Mouse (Mus musculus): ENCODE results near the gene Elovl6. TPM values are rescaled to one million over a fixed set of nuclear protein-coding genes. Genes with fewer than 3 reads are reported as not detected.

Gene Elovl6
- total RNA-seq, 1 experiment: 118 TPM

DNA sequence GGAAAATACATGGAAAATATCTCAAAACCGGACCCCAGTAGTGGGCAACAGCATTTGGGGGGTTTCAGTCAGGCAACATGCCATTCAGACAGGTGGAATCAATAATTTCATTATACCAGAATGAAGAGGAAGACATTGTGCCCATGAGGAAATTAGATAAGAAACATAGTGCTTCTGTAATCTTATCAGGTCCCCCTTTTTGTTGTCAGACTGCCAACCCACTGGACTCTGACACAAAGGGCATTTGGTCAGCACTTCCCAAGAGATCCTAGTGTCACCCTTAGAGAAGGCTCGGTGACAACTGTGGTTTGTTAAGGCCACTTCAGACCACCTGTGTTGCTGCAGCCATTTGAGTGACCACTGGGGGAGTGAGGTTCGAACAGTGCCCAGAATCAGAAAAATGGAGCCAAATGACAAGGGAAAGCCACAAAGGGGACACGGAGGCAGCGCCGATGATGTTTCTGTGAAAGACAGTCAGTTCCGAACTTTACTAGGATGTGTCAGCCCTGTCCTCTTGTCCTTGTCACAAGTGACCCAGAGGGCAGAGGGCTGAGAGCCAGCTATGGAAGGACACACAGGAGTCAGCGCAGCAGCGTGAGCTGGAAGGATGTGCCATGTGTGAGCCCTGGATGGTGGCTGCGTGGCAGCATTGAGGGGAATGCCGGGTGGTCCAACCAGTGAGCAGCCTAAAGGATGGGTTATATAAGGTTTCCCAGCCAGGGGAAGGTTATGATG, 46.8 kb downstream of the Elovl6 start:
- in situ Hi-C loops (cut with MboI; ENCODE audit: low sequenced_read_pairs in 2 of 2, unreplicated experiment in 2 of 2): no loop called here

GRCm38 (mm10) chr3:129581024-129581423, 48.9 kb downstream of the Elovl6 start:
- H3K36me3 ChIP-seq (ENCODE audit: control insufficient read depth, insufficient read depth, low read length, poor library complexity, severe bottlenecking): peaks cover 33% of the 10 kb centered on the region
- no peak for DNase-seq (ENCODE audit: low read depth, low spot score)

More for the DNA sequence above, 46.8 kb downstream of the Elovl6 start:
- Histone ChIP-seq H3K36me3 (ENCODE audit: control insufficient read depth, insufficient read depth, low read length, poor library complexity, severe bottlenecking) (peaks cover 24% of the 10 kb centered on the region), H3K9ac (ENCODE audit: insufficient read depth, low read depth, low read length, poor library complexity, severe bottlenecking) (no peak overlapping the region), H3K9me3 (ENCODE audit: control insufficient read depth, insufficient read depth, low read depth, low read length) (no peaks in the 10 kb centered on the region), H3K4me1 (ENCODE audit: control insufficient read depth in 2 of 2, insufficient read depth in 2 of 2, low read length in 2 of 2, poor library complexity in 1 of 2) (peaks cover 6 to 14% of the 10 kb centered on the region in 2 experiments), H3K4me3 (ENCODE audit: insufficient read depth in 1 of 2, low read depth in 1 of 2, low read length in 2 of 2, poor library complexity in 1 of 2, severe bottlenecking in 1 of 2) (no peak overlapping the region), H3K27ac (ENCODE audit: insufficient read depth, low read depth, low read length, poor library complexity, severe bottlenecking) (no peak overlapping the region)
- no peak for DNase-seq (ENCODE audit: low read depth, low spot score)
- TF ChIP-seq ZNF384 (IDR thresholded peaks at IDR 0.05; ENCODE audit: low read depth, low read length) (no peak), ZC3H11A (IDR thresholded peaks at IDR 0.05; ENCODE audit: borderline replicate concordance, low read depth, low read length) (no peak), CHD2 (IDR thresholded peaks at IDR 0.05; ENCODE audit: low read depth, low read length) (no peak), HCFC1 (IDR thresholded peaks at IDR 0.05; ENCODE audit: borderline replicate concordance, insufficient read depth, low read length) (no peak), MAFK (IDR thresholded peaks at IDR 0.05; ENCODE audit: insufficient read depth, low read depth, low read length) (no peak)

GRCm38 (mm10) chr3:129582449-129582848, 50.3 kb downstream of the Elovl6 start:
- no peak overlapping the region for H3K27ac ChIP-seq (ENCODE audit: insufficient read depth, low read depth, low read length, poor library complexity, severe bottlenecking)
- H3K4me3 ChIP-seq (ENCODE audit: insufficient read depth in 1 of 2, low read depth in 1 of 2, low read length in 2 of 2, poor library complexity in 1 of 2, severe bottlenecking in 1 of 2): no peak overlapping the region
- in situ Hi-C loops (cut with MboI; ENCODE audit: low sequenced_read_pairs in 2 of 2, unreplicated experiment in 2 of 2): no loop called here
- no peak for TF ChIP-seq CHD2 (IDR thresholded peaks at IDR 0.05; ENCODE audit: low read depth, low read length)
- TF ChIP-seq HCFC1 (IDR thresholded peaks at IDR 0.05; ENCODE audit: borderline replicate concordance, insufficient read depth, low read length): no peak
- no peak for TF ChIP-seq ZNF384 (IDR thresholded peaks at IDR 0.05; ENCODE audit: low read depth, low read length)
- TF ChIP-seq MAFK (IDR thresholded peaks at IDR 0.05; ENCODE audit: insufficient read depth, low read depth, low read length): no peak
- TF ChIP-seq ZC3H11A (IDR thresholded peaks at IDR 0.05; ENCODE audit: borderline replicate concordance, low read depth, low read length): no peak
- H3K4me1 ChIP-seq (ENCODE audit: control insufficient read depth in 2 of 2, insufficient read depth in 2 of 2, low read length in 2 of 2, poor library complexity in 1 of 2): peaks cover 2 to 14% of the 10 kb centered on the region in 2 experiments; a peak in 3 of 4 replicates
- no peaks in the 10 kb centered on the region for H3K9me3 ChIP-seq (ENCODE audit: control insufficient read depth, insufficient read depth, low read depth, low read length)
- no peak for DNase-seq (ENCODE audit: low read depth, low spot score)
- H3K36me3 ChIP-seq (ENCODE audit: control insufficient read depth, insufficient read depth, low read length, poor library complexity, severe bottlenecking): peaks cover 35% of the 10 kb centered on the region
- H3K9ac ChIP-seq (ENCODE audit: insufficient read depth, low read depth, low read length, poor library complexity, severe bottlenecking): no peak overlapping the region

More at GRCm38 (mm10) chr3:129581024-129581423, 48.9 kb downstream of the Elovl6 start:
- H3K9ac ChIP-seq (ENCODE audit: insufficient read depth, low read depth, low read length, poor library complexity, severe bottlenecking): no peak overlapping the region
- H3K27ac ChIP-seq (ENCODE audit: insufficient read depth, low read depth, low read length, poor library complexity, severe bottlenecking): no peak overlapping the region
- peaks cover 2 to 7% of the 10 kb centered on the region in 2 experiments; a peak in 3 of 4 replicates for H3K4me1 ChIP-seq (ENCODE audit: control insufficient read depth in 2 of 2, insufficient read depth in 2 of 2, low read length in 2 of 2, poor library complexity in 1 of 2)
- no peak overlapping the region for H3K4me3 ChIP-seq (ENCODE audit: insufficient read depth in 1 of 2, low read depth in 1 of 2, low read length in 2 of 2, poor library complexity in 1 of 2, severe bottlenecking in 1 of 2)
- H3K9me3 ChIP-seq (ENCODE audit: control insufficient read depth, insufficient read depth, low read depth, low read length): no peaks in the 10 kb centered on the region
- TF ChIP-seq CHD2 (IDR thresholded peaks at IDR 0.05; ENCODE audit: low read depth, low read length): no peak
- no peak for TF ChIP-seq HCFC1 (IDR thresholded peaks at IDR 0.05; ENCODE audit: borderline replicate concordance, insufficient read depth, low read length)
- no peak for TF ChIP-seq ZC3H11A (IDR thresholded peaks at IDR 0.05; ENCODE audit: borderline replicate concordance, low read depth, low read length)
- no peak for TF ChIP-seq MAFK (IDR thresholded peaks at IDR 0.05; ENCODE audit: insufficient read depth, low read depth, low read length)
- no peak for TF ChIP-seq ZNF384 (IDR thresholded peaks at IDR 0.05; ENCODE audit: low read depth, low read length)
- in situ Hi-C loops (cut with MboI; ENCODE audit: low sequenced_read_pairs in 2 of 2, unreplicated experiment in 2 of 2): no loop called here

- no peak overlapping the region for H3K27ac ChIP-seq (ENCODE audit: insufficient read depth, low read depth, low read length, poor library complexity, severe bottlenecking)
- H3K4me3 ChIP-seq (ENCODE audit: insufficient read depth in 1 of 2, low read depth in 1 of 2, low read length in 2 of 2, poor library complexity in 1 of 2, severe bottlenecking in 1 of 2): no peak overlapping the region
- in situ Hi-C loops (cut with MboI; ENCODE audit: low sequenced_read_pairs in 2 of 2, unreplicated experiment in 2 of 2): no loop called here
- no peaks in the 10 kb centered on the region for H3K9me3 ChIP-seq (ENCODE audit: control insufficient read depth, insufficient read depth, low read depth, low read length)
- no peak overlapping the region for H3K9ac ChIP-seq (ENCODE audit: insufficient read depth, low read depth, low read length, poor library complexity, severe bottlenecking)
- TF ChIP-seq CHD2 (IDR thresholded peaks at IDR 0.05; ENCODE audit: low read depth, low read length) (no peak), MAFK (IDR thresholded peaks at IDR 0.05; ENCODE audit: insufficient read depth, low read depth, low read length) (no peak), ZC3H11A (IDR thresholded peaks at IDR 0.05; ENCODE audit: borderline replicate concordance, low read depth, low read length) (no peak), ZNF384 (IDR thresholded peaks at IDR 0.05; ENCODE audit: low read depth, low read length) (no peak), HCFC1 (IDR thresholded peaks at IDR 0.05; ENCODE audit: borderline replicate concordance, insufficient read depth, low read length) (no peak)
- DNase-seq (ENCODE audit: low read depth, low spot score): no peak
- peaks cover 2 to 17% of the 10 kb centered on the region in 2 experiments; a peak in 2 of 4 replicates for H3K4me1 ChIP-seq (ENCODE audit: control insufficient read depth in 2 of 2, insufficient read depth in 2 of 2, low read length in 2 of 2, poor library complexity in 1 of 2)
- peaks cover 38% of the 10 kb centered on the region for H3K36me3 ChIP-seq (ENCODE audit: control insufficient read depth, insufficient read depth, low read length, poor library complexity, severe bottlenecking)
Observed at GRCm38 (mm10) chr3:129583290-129583689, 51.1 kb downstream of the Elovl6 start.
